Mouse (Mus musculus) midbrain, postnatal 0 days (tissue): Measurements from ENCODE around the gene Cherp. TPM values are rescaled to one million over a fixed set of nuclear protein-coding genes. Genes with fewer than 3 reads are reported as not detected.

Source experiments
- ATAC-seq: fragments of 200-750 bp; cut with Nextera tagmentation; 2 replicates; pipeline ENCODE4 v1.8.0; 2017; ENCODE audit warnings: moderate number of reproducible peaks, mild to moderate bottlenecking, moderate TSS enrichment, moderate library complexity; ENCODE audit not compliant: low FRiP score
- DNase-seq: peaks from one replicate; pipeline ENCODE4 v3.0.0-alpha.2; 2015; ENCODE audit warnings: low spot score
- H3K27ac ChIP-seq: fragments of 300-500 bp; sonication (generic); 2 replicates; pipeline ENCODE4 v1.5.1; 2014; ENCODE audit warnings: low read depth, mild to moderate bottlenecking, low read length, mixed read lengths
- H3K27me3 ChIP-seq: fragments of 300-500 bp; sonication (generic); 2 replicates; pipeline ENCODE4 v1.6.1; 2014; ENCODE audit warnings: low read length, control low read depth, mixed read lengths; ENCODE audit not compliant: insufficient read depth
- H3K36me3 ChIP-seq: fragments of 300-500 bp; sonication (generic); 2 replicates; pipeline ENCODE4 v1.6.1; 2014; ENCODE audit warnings: low read length, control low read depth, mixed read lengths; ENCODE audit not compliant: insufficient read depth
- H3K4me1 ChIP-seq: fragments of 300-500 bp; sonication (generic); 2 replicates; pipeline ENCODE4 v1.6.1; 2014; ENCODE audit warnings: mild to moderate bottlenecking, control low read depth, antibody characterized with exemption, low read length, mixed read lengths; ENCODE audit not compliant: insufficient read depth
- H3K4me2 ChIP-seq: fragments of 300-500 bp; sonication (generic); 2 replicates; pipeline ENCODE4 v1.6.1; 2014; ENCODE audit warnings: low read depth, mild to moderate bottlenecking, low read length, mixed read lengths; ENCODE audit not compliant: poor library complexity, severe bottlenecking
- H3K4me3 ChIP-seq: fragments of 300-500 bp; sonication (generic); 2 replicates; pipeline ENCODE4 v1.5.1; 2014; ENCODE audit warnings: low read depth, mild to moderate bottlenecking, low read length, moderate library complexity
- H3K9ac ChIP-seq: fragments of 300-500 bp; sonication (generic); replicated peaks from 2 replicates; pipeline ENCODE4 v1.6.1; 2014; ENCODE audit warnings: mild to moderate bottlenecking, low read length, moderate library complexity, mixed read lengths; ENCODE audit not compliant: poor library complexity, severe bottlenecking
- H3K9me3 ChIP-seq: fragments of 300-500 bp; sonication (generic); 2 replicates; pipeline ENCODE4 v1.6.1; 2016; ENCODE audit warnings: low read length, control low read depth
- CTCF ChIP-seq: IDR thresholded peaks from 2 replicates; pipeline ENCODE4 v1.5.1; 2016; ENCODE audit warnings: antibody characterized with exemption, mild to moderate bottlenecking
- WGBS: fragments of 180-500 bp; shearing (Covaris S2); extraction: QIAGEN DNeasy Blood & Tissue Kit; methylation state at CpG from one replicate; pipeline ENCODE4 v1.1.7; 2014; 5-methylcytosine and 5-hydroxymethylcytosine counted together
- polyA plus RNA-seq: library from polyadenylated mRNA; unstranded; fragments of >200 nt; fragmentation: Nextera tagmentation; extraction: Ambion mirVana; gene quantifications from 2 replicates; pipeline ENCODE4 v1.2.1, GENCODE M21; 2015
- total RNA-seq: library from RNA; depleted of rRNA; stranded (reverse); fragments of >200 nt; gene quantifications from 2 replicates; pipeline ENCODE4 v1.2.3, GENCODE M21; 2014

The Cherp gene
- total and polyA plus RNA-seq, 2 experiments from 2014 or later = 50.9 to 51.4 TPM

GRCm38 (mm10) chr8:72491017-72491416, 16.0 kb upstream of the Cherp start:
- ATAC-seq (no peak), DNase-seq (no peak)
- TF ChIP-seq CTCF = no peak
- no peaks in the 10 kb centered on the region for H3K9me3 ChIP-seq
- H3K4me2 ChIP-seq = peak overlapping the region; percentile 67
- peaks cover 20% of the 10 kb centered on the region for H3K36me3 ChIP-seq
- no peak overlapping the region for H3K9ac ChIP-seq
- peaks cover 8% of the 10 kb centered on the region; the same call in 1 of the 2 replicates for H3K4me1 ChIP-seq
- WGBS = 98% methylated on average over 2 of the region's 2 CpGs
- no peaks in the 10 kb centered on the region for H3K27me3 ChIP-seq
- no peak overlapping the region for H3K27ac ChIP-seq
- H3K4me3 ChIP-seq = peak overlapping the region; percentile 80; the same call in 1 of the 2 replicates

GRCm38 (mm10) chr8:72487014-72487413, 12.0 kb upstream of the Cherp start:
- TF ChIP-seq CTCF = no peak
- no peak overlapping the region for H3K4me3 ChIP-seq
- H3K27ac ChIP-seq = no peak overlapping the region
- no peak overlapping the region for H3K4me2 ChIP-seq
- DNase-seq = no peak
- ATAC-seq = no peak
- no peaks in the 10 kb centered on the region for H3K4me1 ChIP-seq
- H3K9me3 ChIP-seq = no peaks in the 10 kb centered on the region
- H3K27me3 ChIP-seq = no peaks in the 10 kb centered on the region
- no peak overlapping the region for H3K9ac ChIP-seq
- peaks cover 44% of the 10 kb centered on the region for H3K36me3 ChIP-seq

GRCm38 (mm10) chr8:72485456-72486199, 10.6 kb upstream of the Cherp start:
- Histone ChIP-seq H3K4me1 (no peaks in the 10 kb centered on the region), H3K9me3 (no peaks in the 10 kb centered on the region), H3K36me3 (peaks cover 47% of the 10 kb centered on the region), H3K27me3 (no peaks in the 10 kb centered on the region), H3K9ac (no peak overlapping the region), H3K4me2 (no peak overlapping the region), H3K27ac (no peak overlapping the region), H3K4me3 (no peak overlapping the region)
- no peak for DNase-seq
- no peak for ATAC-seq
- peak; percentile 21; the same call in 1 of the 2 replicates for TF ChIP-seq CTCF
- 78% methylated on average over 6 of the region's 6 CpGs for WGBS

- DNase-seq (no peak), ATAC-seq (no peak)
- Histone ChIP-seq H3K4me2 (no peak overlapping the region), H3K4me3 (no peak overlapping the region), H3K9me3 (no peaks in the 10 kb centered on the region), H3K9ac (no peak overlapping the region), H3K4me1 (no peaks in the 10 kb centered on the region; the same call in 1 of the 2 replicates), H3K36me3 (peaks cover 60% of the 10 kb centered on the region), H3K27me3 (no peaks in the 10 kb centered on the region), H3K27ac (no peak overlapping the region)
- no peak for TF ChIP-seq CTCF
- WGBS = 97% methylated on average over 7 of the region's 7 CpGs
Measured at GRCm38 (mm10) chr8:72470684-72471083, 4.3 kb downstream of the Cherp start.

- 96% methylated on average over 8 of the region's 8 CpGs for WGBS
- H3K9ac ChIP-seq = no peak overlapping the region
- no peak overlapping the region for H3K27ac ChIP-seq
- no peaks in the 10 kb centered on the region for H3K9me3 ChIP-seq
- no peak overlapping the region for H3K4me2 ChIP-seq
- no peak overlapping the region for H3K4me3 ChIP-seq
- no peaks in the 10 kb centered on the region; the same call in 1 of the 2 replicates for H3K4me1 ChIP-seq
- TF ChIP-seq CTCF = no peak
- no peaks in the 10 kb centered on the region for H3K27me3 ChIP-seq
- no peak for DNase-seq
- H3K36me3 ChIP-seq = peaks cover 67% of the 10 kb centered on the region
- no peak for ATAC-seq
Measured at GRCm38 (mm10) chr8:72469984-72470383, 5.0 kb downstream of the Cherp start.

- H3K36me3 ChIP-seq = peaks cover 73% of the 10 kb centered on the region
- 94% methylated on average over 2 of the region's 2 CpGs for WGBS
- no peak overlapping the region for H3K27ac ChIP-seq
- no peak overlapping the region for H3K9ac ChIP-seq
- H3K4me1 ChIP-seq = no peaks in the 10 kb centered on the region; the same call in 1 of the 2 replicates
- DNase-seq (no peak), ATAC-seq (no peak)
- no peak for TF ChIP-seq CTCF
- no peaks in the 10 kb centered on the region for H3K27me3 ChIP-seq
- H3K9me3 ChIP-seq = no peaks in the 10 kb centered on the region
- no peak overlapping the region for H3K4me3 ChIP-seq
- H3K4me2 ChIP-seq = no peak overlapping the region
Measured at GRCm38 (mm10) chr8:72469243-72469642, 5.8 kb downstream of the Cherp start.
